Mouse (Mus musculus) E14TG2a.4 (cell line): Measurements from ENCODE around the gene Hspg2.
A peak's percentile ranks its signal among the peaks of the same experiment; 100 is the strongest.

ENCODE experiments used
- CTCF ChIP-seq: conservative IDR thresholded peaks from 2 replicates; pipeline ENCODE4 v1.5.1; 2014; ENCODE audit warnings: low read length
- NANOG ChIP-seq: IDR thresholded peaks from 2 replicates; pipeline ENCODE4 v1.6.1; 2014; ENCODE audit warnings: borderline replicate concordance, low read length, mixed read lengths

DNA sequence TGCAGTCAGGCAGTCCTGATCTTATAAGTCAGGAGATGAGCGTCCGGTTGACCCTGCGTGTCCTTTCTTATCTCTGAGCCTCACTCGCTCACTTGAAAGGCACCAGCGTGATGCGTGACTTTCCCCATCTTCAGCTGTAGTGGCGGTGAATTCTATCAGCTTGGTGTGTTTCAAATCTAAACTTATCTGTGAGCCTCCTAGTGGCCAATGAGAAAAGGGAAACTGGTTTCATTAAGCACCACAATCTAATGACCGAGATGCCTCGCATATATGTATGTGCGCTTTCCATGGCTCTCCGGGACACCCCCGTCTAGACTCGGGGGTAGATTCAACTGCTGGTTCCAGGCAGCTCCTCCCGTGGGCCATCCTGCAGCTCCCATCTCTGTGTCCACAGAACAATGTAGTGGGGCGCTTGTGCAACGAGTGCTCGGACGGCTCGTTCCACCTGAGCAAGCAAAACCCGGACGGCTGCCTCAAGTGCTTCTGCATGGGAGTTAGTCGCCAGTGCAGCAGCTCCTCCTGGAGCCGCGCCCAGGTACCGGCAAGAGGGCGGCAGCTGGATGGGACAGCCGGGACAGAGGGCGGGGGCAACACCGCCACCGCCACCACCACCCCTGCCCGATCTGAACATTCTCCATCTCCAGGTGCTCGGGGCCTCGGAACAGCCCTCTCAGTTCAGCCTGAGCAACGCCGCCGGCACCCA lies 49.6 kb downstream of the Hspg2 start:
- TF ChIP-seq CTCF (peak; percentile 46), NANOG (no peak)
